In the genomic region with DNA sequence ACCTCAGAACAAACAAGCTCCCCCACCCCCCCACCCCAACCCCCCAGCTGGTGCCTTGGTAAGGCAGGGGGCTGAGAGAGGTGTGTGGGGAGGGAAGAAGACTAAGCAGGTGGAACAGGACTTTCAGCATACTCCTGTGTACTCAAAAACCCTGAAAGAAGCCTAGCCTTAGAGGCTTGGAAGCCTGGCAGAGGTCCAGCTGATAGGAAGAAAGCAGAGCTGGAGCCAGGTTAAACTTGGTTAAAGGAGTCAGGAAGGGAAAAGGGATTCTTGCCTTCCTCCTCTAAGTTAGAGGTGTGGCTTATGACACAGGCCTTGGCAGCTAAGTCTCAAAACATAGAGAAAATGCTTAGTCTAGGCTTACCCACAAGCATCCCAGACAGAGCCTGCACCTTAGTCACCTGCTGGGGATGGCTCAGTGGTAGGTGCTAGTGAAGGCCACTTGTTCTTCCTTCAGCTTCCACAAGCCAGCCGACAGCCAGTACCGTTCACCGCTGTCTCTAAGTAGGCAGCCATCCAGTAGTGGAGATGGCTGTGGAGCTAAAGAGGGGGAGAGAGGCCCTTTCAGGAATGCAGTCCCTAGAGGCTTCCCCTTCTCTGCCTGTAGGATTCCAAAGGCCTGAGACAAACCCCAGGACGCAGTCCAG, we compare ENCODE assay signal across 7 mouse cellular contexts. TPM values are rescaled to one million over a fixed set of nuclear protein-coding genes. Genes with fewer than 3 reads are reported as not detected.
A peak's percentile ranks its signal among the peaks of the same experiment; 100 is the strongest.
DNase-seq lines count a peak whose midpoint lies in the region; ATAC-seq and TF ChIP-seq lines count a peak whose summit lies in the region.

No protein-coding gene starts in this region.

- 2% methylated on average over 4 of the region's 4 CpGs for WGBS in heart, embryonic 15.5 days
- WGBS in limb, embryonic 10.5 days: 47% methylated on average over 4 of the region's 4 CpGs
- 13% methylated on average over 4 of the region's 4 CpGs for WGBS in stomach, postnatal 0 days

- ATAC-seq in heart, embryonic 15.5 days (replicated peaks; ENCODE audit: insufficient number of reproducible peaks, insufficient read depth, low FRiP score, low read depth): peak; percentile 71
- peak; percentile 82 for ATAC-seq in stomach, postnatal 0 days (ENCODE audit: low FRiP score, low TSS enrichment)

- no peak overlapping the region for H3K4me3 ChIP-seq in heart, embryonic 15.5 days
- H3K4me3 ChIP-seq in limb, embryonic 10.5 days: no peak overlapping the region
- H3K4me3 ChIP-seq in stomach, postnatal 0 days (ENCODE audit: low read depth, low read length): no peak overlapping the region

- peak; percentile 8; the same call in 1 of the 2 replicates for TF ChIP-seq CTCF in stomach, postnatal 0 days (IDR thresholded peaks at IDR 0.05; ENCODE audit: low read depth)

- H3K27ac ChIP-seq in heart, embryonic 15.5 days: peak overlapping the region; percentile 92
- peak overlapping the region; percentile 84 for H3K27ac ChIP-seq in limb, embryonic 10.5 days
- peak overlapping the region; percentile 86 for H3K27ac ChIP-seq in stomach, postnatal 0 days (replicated peaks)

- no peak overlapping the region for H3K9ac ChIP-seq in heart, embryonic 15.5 days
- no peak overlapping the region for H3K9ac ChIP-seq in stomach, postnatal 0 days (ENCODE audit: low read length)

- no peak for TF ChIP-seq EP300 in stomach, postnatal 0 days (optimal IDR thresholded peaks at IDR 0.05)

- H3K4me2 ChIP-seq in heart, embryonic 15.5 days: peak overlapping the region; percentile 42
- H3K4me2 ChIP-seq in stomach, postnatal 0 days (replicated peaks; ENCODE audit: low read depth): no peak overlapping the region; the same call in 1 of the 2 replicates

- peak; percentile 78 for DNase-seq in 3134 (ENCODE audit: extremely low read depth, insufficient read length, low spot score)
- peak; percentile 85 for DNase-seq in Muller cell, postnatal 12 days (ENCODE audit: inconsistent ontology term)
- DNase-seq in limb, embryonic 10.5 days (ENCODE audit: low spot score): no peak
- peak; percentile 89 for DNase-seq in stomach, postnatal 0 days (ENCODE audit: low spot score)
- DNase-seq in thymus, postnatal 36 days: no peak
- no peak for DNase-seq in urinary bladder, adult 2 months (ENCODE audit: low spot score)

- no peaks in the 10 kb centered on the region for H3K36me3 ChIP-seq in heart, embryonic 15.5 days
- H3K36me3 ChIP-seq in limb, embryonic 10.5 days: peaks cover 11% of the 10 kb centered on the region
- H3K36me3 ChIP-seq in stomach, postnatal 0 days (ENCODE audit: control insufficient read depth, insufficient read depth, low read length): no peaks in the 10 kb centered on the region

- no peaks in the 10 kb centered on the region for H3K9me3 ChIP-seq in heart, embryonic 15.5 days (replicated peaks)
- no peaks in the 10 kb centered on the region for H3K9me3 ChIP-seq in limb, embryonic 10.5 days (replicated peaks)
- H3K9me3 ChIP-seq in stomach, postnatal 0 days (ENCODE audit: control insufficient read depth, low read length): no peaks in the 10 kb centered on the region

- H3K4me1 ChIP-seq in heart, embryonic 15.5 days (replicated peaks): peaks cover 65% of the 10 kb centered on the region
- H3K4me1 ChIP-seq in limb, embryonic 10.5 days: peaks cover 56% of the 10 kb centered on the region
- peaks cover 27% of the 10 kb centered on the region for H3K4me1 ChIP-seq in stomach, postnatal 0 days (replicated peaks; ENCODE audit: control insufficient read depth, insufficient read depth)

- H3K27me3 ChIP-seq in heart, embryonic 15.5 days: no peaks in the 10 kb centered on the region
- H3K27me3 ChIP-seq in limb, embryonic 10.5 days (ENCODE audit: low read depth, poor library complexity, severe bottlenecking): no peaks in the 10 kb centered on the region
- no peaks in the 10 kb centered on the region for H3K27me3 ChIP-seq in stomach, postnatal 0 days (ENCODE audit: control insufficient read depth, insufficient read depth, low read length)

RNA-seq across cellular contexts. Expression of gene Ier5, which starts 6.2 kb away (rescaled TPM):
- 5.0 and 5.5 TPM in 2 replicates for polyA plus RNA-seq in heart, embryonic 15.5 days (2015; fragmentation: Nextera tagmentation; extraction: Ambion mirVana)
- 4.5 and 6.9 TPM in 2 replicates for polyA plus RNA-seq in limb, embryonic 10.5 days (2016; fragmentation: Nextera tagmentation; extraction: Ambion mirVana)
- polyA plus RNA-seq in stomach, postnatal 0 days (2015; fragmentation: Nextera tagmentation; extraction: Ambion mirVana): 7.3 and 11.2 TPM in 2 replicates
- polyA plus RNA-seq in urinary bladder, adult 2 months (2012; rRNA removed): 29.7 and 40.7 TPM in 2 replicates

RNA-seq across cellular contexts. Expression of gene Mr1, which starts 53.3 kb away (rescaled TPM):
- 6.6 and 7.1 TPM in 2 replicates for polyA plus RNA-seq in heart, embryonic 15.5 days (2015; fragmentation: Nextera tagmentation; extraction: Ambion mirVana)
- 0.62 and 1.5 TPM in 2 replicates for polyA plus RNA-seq in limb, embryonic 10.5 days (2016; fragmentation: Nextera tagmentation; extraction: Ambion mirVana)
- 4.2 and 4.3 TPM in 2 replicates for polyA plus RNA-seq in stomach, postnatal 0 days (2015; fragmentation: Nextera tagmentation; extraction: Ambion mirVana)
- 24.0 and 31.2 TPM in 2 replicates for polyA plus RNA-seq in urinary bladder, adult 2 months (2012; rRNA removed)

Comparison
In these comparisons a context has a peak if more than half of its experiments do, and no peak if none do; other contexts are left out.
1. DNase-seq: peak in 3134 (single experiment), Muller cell, postnatal 12 days (single experiment) and stomach, postnatal 0 days (single experiment); none in limb, embryonic 10.5 days (single experiment), thymus, postnatal 36 days (0 of 2) and urinary bladder, adult 2 months (single experiment).
2. Peak in every context shown above with its lines, with median percentiles within 50 percentile points of each other: H3K27ac ChIP-seq.